Mouse (Mus musculus) cerebellum, postnatal 4 days (tissue): Measurements from ENCODE around the gene Slc35e3.

ENCODE experiments used
- DNase-seq, 2 experiments: peaks; one replicate each; pipeline ENCODE4 v3.0.0; 2022; ENCODE audit warnings: low spot score in 2 of 2, mixed read lengths in 1 of 2

The Slc35e3 gene

DNA sequence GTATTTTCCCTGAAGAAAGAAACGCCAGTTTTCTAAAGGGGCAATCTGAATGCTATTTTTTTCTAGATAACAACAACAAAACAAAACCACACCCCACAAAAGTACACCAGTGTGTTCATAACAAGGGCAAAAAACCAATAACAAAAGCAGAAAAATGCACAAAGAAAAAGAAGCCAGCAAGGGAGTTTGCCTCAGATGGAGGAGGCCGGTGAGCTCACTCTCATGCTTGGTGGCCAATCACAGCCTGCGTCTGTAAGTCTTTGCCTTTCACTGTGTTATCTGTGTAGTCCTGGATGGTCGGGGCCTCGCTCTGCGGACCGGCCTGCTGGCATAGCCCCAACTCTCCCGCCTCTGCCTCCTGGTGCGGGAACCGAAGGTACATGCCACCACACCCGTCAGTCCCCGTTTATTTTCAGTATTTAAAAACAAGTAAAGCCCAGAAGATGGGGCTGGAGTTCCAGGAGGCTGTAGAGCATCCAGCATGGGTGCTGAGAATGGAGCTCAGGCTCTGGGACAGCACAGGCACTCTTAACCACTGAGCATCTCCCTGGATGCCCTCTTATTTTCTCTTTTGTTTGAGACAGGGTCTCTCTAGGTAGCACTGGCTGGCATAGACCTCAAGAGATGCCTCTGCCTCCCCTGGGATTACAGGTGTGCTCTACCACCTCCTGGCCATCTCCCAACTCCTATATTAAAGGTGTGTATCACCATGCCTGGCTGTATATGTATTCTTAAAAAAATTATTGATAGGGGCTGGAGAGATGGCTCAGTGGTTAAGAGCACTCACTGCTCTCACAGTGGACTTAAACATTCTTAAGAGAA is 30.3 kb upstream of the Slc35e3 start:
- no peak for DNase-seq

DNA sequence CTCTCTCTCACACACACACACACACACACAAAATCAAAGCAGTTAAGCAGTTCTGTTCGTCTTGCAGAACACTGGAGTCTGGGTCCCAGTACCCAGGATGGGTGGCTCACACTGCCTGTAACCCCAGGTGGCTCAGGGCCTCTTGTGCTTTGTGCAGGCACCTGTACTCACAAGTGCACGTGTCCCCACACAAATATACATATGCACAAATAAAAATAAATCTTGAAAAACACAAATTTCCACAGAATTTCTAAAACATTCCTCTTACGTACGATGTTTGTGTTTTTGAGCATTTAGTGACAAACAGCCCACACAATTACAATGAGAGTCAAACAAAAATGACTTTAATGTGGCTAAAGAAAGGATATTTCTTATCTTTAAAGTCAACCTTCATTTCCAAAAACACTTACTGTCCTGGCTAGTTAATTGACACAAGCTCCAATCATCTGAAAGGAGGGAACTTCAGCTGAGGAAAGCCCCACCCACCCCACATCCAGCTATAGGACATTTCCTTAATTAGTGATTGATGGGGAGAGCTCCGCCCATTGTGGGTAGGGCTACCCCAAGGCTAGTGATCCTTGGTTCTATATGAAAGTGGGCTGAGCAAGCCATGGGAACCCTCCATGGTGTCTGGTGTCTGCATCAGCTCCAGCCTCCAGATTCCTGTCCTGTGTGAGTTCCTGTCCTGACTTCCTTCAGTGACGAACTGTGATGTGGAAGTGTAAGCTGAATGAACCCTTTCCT is 29.4 kb upstream of the Slc35e3 start:
- DNase-seq, result no peak

DNA sequence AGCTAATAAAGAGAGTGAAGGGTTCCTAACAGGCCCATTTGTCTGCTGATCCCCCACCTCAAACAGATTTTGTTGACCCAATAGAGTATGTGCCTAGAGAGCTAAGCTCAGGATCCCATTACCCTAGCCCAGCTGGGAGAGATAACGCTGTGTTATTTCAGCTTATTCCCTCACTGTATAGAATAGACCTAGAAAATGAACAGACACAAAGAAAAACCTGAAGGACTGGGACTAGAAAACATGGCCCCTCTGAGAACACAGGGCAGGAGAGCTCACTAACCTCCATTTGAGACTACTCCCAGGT is 28.6 kb upstream of the Slc35e3 start:
- no peak for DNase-seq

GRCm38 (mm10) chr10:117774011-117774816 is 28.0 kb upstream of the Slc35e3 start:
- no peak for DNase-seq

- DNase-seq, result no peak
Measured at GRCm38 (mm10) chr10:117773106-117773720, 27.0 kb upstream of the Slc35e3 start.

- DNase-seq, result no peak
Measured at GRCm38 (mm10) chr10:117772364-117773105, 26.4 kb upstream of the Slc35e3 start.

DNA sequence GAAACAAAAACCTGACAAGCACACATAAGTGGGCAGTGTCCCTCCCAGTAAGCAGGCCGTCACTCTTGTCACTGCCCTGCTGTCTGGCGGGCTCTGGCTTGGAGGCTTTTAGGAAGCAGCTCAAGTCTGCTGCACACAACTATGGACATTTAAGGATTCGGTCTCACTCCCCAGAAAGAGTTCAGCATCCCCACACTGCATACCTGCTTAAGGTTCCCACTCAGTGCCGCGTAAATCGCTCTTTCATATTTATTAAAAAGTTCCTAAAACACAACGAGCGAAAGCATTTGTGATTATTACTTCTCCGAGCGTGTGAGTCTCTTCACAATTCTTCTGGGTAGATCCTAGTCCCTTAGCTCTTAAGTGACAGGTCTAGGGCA is 25.0 kb upstream of the Slc35e3 start:
- DNase-seq, result no peak

GRCm38 (mm10) chr10:117770286-117771130 is 24.3 kb upstream of the Slc35e3 start:
- no peak for DNase-seq

- DNase-seq, result no peak
Measured at GRCm38 (mm10) chr10:117769541-117770285, 23.5 kb upstream of the Slc35e3 start.

GRCm38 (mm10) chr10:117768141-117768440 is 21.9 kb upstream of the Slc35e3 start:
- no peak for DNase-seq

DNA sequence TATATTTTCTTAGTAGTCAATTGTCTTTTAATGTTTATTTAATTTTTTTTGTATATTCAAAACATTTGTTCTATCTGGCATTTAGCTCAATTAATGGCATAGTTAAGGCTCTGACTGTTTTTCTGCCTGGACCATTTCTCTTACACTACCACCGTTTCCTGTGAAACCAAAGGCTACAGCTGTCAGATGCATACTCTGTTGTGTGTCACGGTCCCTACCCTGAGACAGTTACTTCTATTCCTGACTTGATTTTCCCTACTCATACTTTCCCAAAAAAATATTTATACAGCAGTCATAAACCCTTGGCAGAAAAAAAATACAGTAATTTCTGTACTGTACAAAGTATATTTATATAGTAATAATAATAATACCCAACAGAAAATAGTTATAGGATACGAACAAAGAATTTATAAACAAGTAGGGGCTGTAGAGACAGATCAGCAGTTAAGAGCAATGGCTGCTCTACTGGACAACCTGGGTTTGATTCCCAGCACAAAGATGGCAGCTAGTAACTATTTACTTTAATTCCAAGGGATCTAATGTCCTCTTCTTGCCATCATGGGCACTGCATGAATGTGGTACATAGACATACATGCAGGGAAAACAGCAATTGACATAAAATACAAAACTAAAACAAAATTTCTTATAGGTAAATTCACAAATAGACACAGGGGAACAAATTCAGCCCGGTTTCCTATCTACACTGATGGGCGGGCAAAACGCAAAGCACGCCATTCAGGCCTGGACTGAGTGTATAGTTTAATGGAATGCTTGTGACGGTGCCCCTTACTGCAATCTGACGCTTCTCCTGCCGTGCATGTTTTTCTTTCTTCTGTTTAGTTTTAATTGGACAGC is 21.3 kb upstream of the Slc35e3 start:
- DNase-seq, result no peak

GRCm38 (mm10) chr10:117766896-117767160 is 20.7 kb upstream of the Slc35e3 start:
- DNase-seq, result no peak

- DNase-seq, result no peak
Measured at GRCm38 (mm10) chr10:117766111-117766895, 20.1 kb upstream of the Slc35e3 start.

DNA sequence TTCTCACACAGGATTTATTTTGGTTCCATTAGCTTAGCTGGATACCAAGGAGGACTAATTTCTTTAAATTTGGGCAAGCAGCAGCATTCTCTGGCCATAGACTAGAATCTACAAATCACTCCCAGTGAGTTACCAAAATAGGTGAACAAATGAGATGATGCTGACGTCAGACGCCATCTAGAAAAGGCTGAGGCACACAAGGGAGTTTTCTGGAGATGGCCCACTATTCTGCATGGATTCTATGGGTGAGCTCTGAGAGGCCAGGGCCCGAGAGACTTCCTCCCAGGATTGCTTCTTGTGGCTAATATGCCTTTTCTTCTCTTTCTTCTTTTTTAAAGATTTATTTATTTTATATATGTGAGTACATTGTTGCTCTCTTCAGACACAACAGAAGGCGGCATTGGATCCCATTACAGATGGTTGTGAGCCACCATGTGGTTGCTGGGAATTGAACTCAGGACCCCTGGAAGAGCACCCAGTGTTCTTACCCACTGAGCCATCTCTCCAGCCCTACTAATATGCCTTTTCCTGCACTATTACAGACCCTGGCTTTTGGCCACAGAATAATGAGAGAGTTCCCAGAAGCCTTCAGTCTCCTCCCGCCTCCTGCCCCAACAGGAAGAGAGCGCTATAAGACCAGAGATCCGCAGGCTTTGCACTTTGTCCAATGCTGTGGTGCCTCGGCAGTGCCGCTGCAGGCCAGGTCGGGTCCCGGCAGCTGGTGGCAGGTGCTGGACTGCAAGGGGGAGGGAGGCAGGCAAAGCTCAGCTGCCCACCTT is 19.1 kb upstream of the Slc35e3 start:
- DNase-seq, result no peak

GRCm38 (mm10) chr10:117764598-117764997 is 18.4 kb upstream of the Slc35e3 start:
- DNase-seq, result no peak

DNA sequence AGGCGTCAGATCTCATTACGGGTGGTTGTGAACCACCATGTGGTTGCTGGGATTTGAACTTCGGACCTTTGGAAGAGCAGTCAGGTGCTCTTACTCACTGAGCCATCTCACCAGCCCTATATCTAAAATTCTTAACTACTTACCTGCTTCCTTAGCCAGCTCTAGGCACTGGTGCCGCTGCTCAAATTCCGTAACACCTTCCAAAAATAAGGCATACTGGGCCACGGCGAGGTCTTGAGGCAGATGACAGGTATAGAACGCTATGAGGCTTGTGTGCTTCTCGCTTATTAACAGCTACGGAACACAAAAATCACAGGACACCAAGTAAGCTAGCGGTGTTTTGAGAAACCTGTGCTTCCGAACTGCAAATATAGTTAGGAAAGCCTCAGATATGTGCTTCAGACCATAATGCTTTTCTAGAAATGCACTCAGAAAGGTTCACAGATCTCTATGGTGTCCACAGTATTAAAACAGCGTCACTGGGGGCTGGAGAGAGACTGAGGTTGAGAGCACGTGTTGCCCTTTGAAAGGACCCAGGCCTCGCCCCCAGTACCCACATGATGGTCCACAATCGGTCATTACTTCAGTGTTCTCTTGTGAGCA is 17.5 kb upstream of the Slc35e3 start:
- DNase-seq, result no peak

- DNase-seq, result no peak
Measured at GRCm38 (mm10) chr10:117762966-117763365, 16.8 kb upstream of the Slc35e3 start.
